Mouse (Mus musculus) ES-Bruce4 (cell line): ENCODE data around the gene Rbm45.

Source experiments
- CTCF ChIP-seq: IDR thresholded peaks from one replicate; pipeline ENCODE4 v1.8.1; 2011; ENCODE audit warnings: low read depth, low read length
- POLR2A ChIP-seq: IDR thresholded peaks from one replicate; pipeline ENCODE4 v1.8.1; 2011; ENCODE audit warnings: low read length; ENCODE audit not compliant: insufficient read depth

- no peak for TF ChIP-seq CTCF
- TF ChIP-seq POLR2A: peak; percentile 60
Observed at GRCm38 (mm10) chr2:76360226-76360625, 9.6 kb upstream of the Rbm45 start, which contains the start of gene Cyct.
